Mouse (Mus musculus) right cerebral cortex, postnatal 10 days (tissue): ENCODE data around the gene Thtpa.

Experiments used
- DNase-seq, 2 experiments: peaks; one replicate each; pipeline ENCODE4 v3.0.0; 2021; ENCODE audit warnings: low spot score in 2 of 2

Thtpa gene

DNA sequence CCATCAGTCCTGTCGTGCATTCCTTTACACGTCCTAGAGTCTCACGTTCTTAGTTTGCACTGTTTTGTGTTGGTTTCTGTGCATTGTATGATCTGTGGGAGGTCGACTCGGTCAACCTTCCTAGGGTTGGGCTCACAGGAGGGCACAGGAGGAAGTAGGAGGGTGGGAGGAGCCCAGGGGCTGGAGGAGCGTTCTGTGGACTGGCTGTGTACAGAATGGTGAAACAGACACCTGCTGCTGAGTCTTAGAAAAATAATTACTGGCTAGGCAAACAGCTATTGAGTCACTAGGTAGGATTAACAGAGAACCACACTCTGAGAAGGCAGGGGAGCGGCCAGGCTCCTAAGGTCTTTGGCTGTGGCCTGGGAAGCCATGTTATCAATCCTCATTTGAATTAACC lies 44.7 kb downstream of the Thtpa start:
- no peak for DNase-seq

DNA sequence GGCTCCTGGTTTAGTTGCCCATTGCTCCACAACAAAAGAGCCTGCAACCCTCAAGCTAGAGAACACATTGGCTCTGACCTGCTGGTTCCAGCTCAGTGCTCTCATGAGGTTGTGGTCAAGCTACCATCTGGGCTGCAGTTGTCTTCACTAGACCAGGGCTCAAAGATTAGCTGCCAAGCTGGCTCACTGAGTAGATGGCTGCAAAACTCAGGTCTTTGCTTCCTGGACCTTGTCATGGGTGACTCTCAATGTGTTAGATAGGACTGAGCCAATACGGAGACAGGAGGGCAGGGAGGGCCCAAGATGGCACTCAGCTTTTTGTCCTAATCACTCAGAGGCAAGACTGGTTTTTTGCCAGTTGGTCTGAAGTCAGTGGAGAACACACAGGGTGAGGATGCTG lies 51.7 kb downstream of the Thtpa start:
- no peak for DNase-seq

DNA sequence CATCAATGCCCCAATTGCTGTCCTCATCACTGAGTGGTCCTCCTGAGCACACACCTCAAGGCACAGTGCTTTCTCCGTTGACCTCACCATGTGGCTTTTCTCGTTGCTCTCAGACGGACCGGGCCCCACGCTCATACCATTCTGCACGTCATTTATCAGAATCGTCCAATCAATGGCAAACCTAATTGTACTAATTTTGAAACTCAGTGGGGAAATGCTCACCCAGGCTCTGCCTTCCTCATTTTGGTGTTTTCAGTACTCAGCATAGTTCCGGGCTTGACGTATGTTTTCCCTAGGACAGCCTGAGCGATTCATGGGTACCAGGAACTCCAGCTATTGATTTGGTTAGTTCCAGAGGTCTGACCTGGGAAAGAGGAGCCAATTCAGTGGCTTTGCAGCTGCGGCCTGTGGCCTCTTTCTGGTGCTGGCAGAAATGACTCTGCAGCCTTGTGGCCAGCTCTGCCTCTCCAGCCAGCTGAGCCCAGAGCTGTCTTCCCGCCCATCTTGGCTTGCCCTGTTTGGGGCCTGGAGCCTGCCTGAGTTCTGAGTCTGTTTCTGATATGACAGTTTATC lies 52.3 kb downstream of the Thtpa start:
- no peak for DNase-seq

DNA sequence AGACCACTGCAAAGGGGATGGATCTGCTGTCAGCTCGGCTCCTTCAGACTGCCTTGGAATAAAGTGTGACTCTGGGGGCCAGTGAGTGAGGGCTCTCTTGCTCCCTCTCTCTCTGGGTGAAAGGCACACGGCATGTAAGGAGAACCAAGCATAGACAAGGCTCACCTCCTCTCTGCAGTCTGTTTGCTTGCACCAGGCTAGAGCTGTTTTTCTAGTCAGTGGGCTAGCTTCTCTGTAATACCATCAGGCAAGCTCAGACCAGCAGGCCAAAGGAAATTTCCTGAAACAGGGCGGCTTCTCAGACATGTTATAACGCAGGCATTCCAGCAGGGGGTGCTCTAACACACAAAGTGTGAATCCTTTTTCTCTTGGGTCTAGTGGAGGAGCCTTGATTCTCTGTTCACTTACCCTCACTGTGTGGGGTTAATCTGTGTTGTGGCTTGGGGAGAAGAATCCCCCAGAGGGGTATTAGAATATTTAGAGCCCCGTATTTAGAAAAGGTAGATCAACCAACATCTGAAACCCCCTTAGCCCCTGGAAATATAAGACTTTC lies 53.9 kb downstream of the Thtpa start:
- DNase-seq, result peak; percentile 71 to 89
